Mouse (Mus musculus) midbrain, embryonic 10.5 days (tissue): ENCODE results near the gene Tmem59l. TPM values are rescaled to one million over a fixed set of nuclear protein-coding genes. Genes with fewer than 3 reads are reported as not detected.

ENCODE experiments used
- DNase-seq: peaks from one replicate; pipeline ENCODE4 v3.0.0-alpha.2; 2017; ENCODE audit warnings: low spot score
- H3K27ac ChIP-seq: fragments of 300-500 bp; sonication (generic); replicated peaks from 2 replicates; pipeline ENCODE4 v1.5.1; 2016; ENCODE audit warnings: mild to moderate bottlenecking
- H3K27me3 ChIP-seq: fragments of 300-500 bp; sonication (generic); 2 replicates; pipeline ENCODE4 v1.6.1; 2016; ENCODE audit warnings: low read depth, mild to moderate bottlenecking; ENCODE audit not compliant: poor library complexity, severe bottlenecking
- H3K36me3 ChIP-seq: fragments of 300-500 bp; sonication (generic); 2 replicates; pipeline ENCODE4 v1.6.1; 2016; ENCODE audit warnings: mild to moderate bottlenecking, moderate library complexity
- H3K4me1 ChIP-seq: fragments of 300-500 bp; sonication (generic); 2 replicates; pipeline ENCODE4 v1.6.1; 2016
- H3K4me3 ChIP-seq: fragments of 300-500 bp; sonication (generic); 2 replicates; pipeline ENCODE4 v1.5.1; 2016; ENCODE audit warnings: mild to moderate bottlenecking, moderate library complexity
- H3K9me3 ChIP-seq: fragments of 300-500 bp; sonication (generic); replicated peaks from 2 replicates; pipeline ENCODE4 v1.6.1; 2016; ENCODE audit warnings: mild to moderate bottlenecking
- WGBS: fragments of 180-500 bp; shearing (Covaris S2); methylation state at CpG from one replicate; pipeline ENCODE4 v1.1.7; 2016; 5-methylcytosine and 5-hydroxymethylcytosine counted together
- polyA plus RNA-seq: library from polyadenylated mRNA; unstranded; fragments of >200 nt; fragmentation: Nextera tagmentation; extraction: Ambion mirVana; gene quantifications from 2 replicates; pipeline ENCODE4 v1.2.1, GENCODE M21; 2016

The Tmem59l gene
- polyA plus RNA-seq, 1 experiment from 2014 or later, result 7.9 TPM

DNA sequence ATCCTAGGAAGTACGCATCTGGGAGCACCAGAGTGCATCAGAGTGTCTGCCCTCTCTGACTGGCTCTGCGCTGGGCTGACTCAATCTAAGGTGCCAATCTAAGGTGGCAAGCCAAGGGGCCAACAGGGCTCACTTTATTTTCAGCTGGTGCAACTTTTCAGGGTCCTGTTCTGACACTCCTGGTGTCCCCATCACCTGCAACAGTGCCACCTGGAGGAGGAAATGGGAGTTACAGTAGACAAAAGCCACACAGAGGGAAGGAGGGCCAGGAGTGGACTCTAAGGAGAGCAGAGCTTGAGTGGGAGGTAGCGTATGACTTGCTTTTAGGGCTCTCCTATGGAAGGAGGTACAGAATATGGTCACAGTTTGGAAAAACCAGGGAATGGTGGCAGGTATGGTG is 17.7 kb upstream of the Tmem59l start:
- Histone ChIP-seq H3K27ac (no peak overlapping the region), H3K4me3 (peak overlapping the region; percentile 81), H3K9me3 (no peaks in the 10 kb centered on the region), H3K4me1 (peaks cover 77% of the 10 kb centered on the region), H3K36me3 (peaks cover 40% of the 10 kb centered on the region), H3K27me3 (peaks cover 54% of the 10 kb centered on the region)
- WGBS, result 76% methylated on average over 3 of the region's 3 CpGs
- peak; percentile 78 for DNase-seq

DNA sequence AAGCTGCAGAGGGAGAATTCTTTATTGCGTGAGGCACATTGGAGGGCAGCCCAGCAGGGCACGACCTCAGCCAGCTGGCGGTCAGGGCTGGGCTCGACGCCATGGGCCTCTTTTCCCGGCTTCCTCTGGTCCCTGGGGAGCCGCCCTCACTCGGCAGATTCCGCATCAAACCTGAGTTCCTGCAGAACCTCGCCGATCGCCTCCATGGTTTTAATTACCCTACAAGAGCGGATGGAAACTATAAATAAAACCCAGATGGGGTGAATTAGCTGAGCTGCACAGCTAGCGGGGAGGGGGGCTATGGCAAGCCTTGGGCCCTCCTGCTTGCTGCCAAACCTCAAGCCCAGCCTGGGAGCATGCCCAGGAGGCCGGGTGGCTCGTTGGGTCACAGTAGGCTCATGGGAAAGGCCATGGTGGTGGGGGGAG is 17.1 kb upstream of the Tmem59l start:
- peaks cover 60% of the 10 kb centered on the region for H3K27me3 ChIP-seq
- H3K27ac ChIP-seq, result 0 out of 2 replicates have a peak overlapping the region, but pooled peaks have one; percentile 11
- H3K4me3 ChIP-seq, result peak overlapping the region; percentile 81; the same call in 1 of the 2 replicates
- 67% methylated on average over 16 of the region's 16 CpGs for WGBS
- H3K4me1 ChIP-seq, result peaks cover 77% of the 10 kb centered on the region
- H3K9me3 ChIP-seq, result no peaks in the 10 kb centered on the region
- DNase-seq, result peak; percentile 39
- H3K36me3 ChIP-seq, result peaks cover 39% of the 10 kb centered on the region

DNA sequence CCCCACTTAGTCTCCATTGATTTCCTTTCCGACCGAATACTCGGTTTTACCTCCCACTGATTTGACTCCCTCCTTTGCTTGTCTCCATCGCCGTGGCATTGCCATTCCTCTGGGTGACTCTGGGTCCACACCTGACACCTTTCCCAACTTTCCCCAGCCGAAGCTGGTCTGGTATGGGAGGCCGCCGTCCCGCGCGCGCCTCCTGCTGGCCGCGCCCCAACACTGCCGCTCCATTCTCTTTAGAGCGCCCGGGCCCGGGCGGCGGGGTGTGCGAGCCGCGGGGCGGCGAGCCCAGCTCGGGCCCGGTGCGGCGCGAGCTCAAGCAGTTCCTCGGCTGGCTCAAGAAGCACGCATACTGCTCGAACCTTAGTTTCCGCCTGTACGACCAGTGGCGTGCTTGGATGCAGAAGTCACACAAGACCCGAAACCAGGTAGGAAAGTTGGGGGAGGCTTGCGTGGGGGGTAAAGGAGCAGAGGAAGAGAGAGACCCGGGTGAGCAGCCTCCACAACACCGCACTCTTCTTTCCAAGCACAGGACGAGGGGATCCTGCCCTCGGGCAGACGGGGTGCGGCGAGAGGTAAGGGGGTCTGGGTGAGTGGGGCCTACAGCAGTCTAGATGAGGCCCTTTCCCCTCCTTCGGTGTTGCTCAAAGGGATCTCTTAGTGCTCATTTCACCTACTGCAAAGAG is 16.0 kb upstream of the Tmem59l start:
- Histone ChIP-seq H3K36me3 (peaks cover 28% of the 10 kb centered on the region), H3K9me3 (no peaks in the 10 kb centered on the region), H3K27me3 (peaks cover 71% of the 10 kb centered on the region), H3K27ac (no peak overlapping the region), H3K4me1 (peaks cover 70% of the 10 kb centered on the region), H3K4me3 (peak overlapping the region; percentile 20; the same call in 1 of the 2 replicates)
- peak; percentile 72 for DNase-seq
- 11% methylated on average over 46 of the region's 46 CpGs for WGBS

DNA sequence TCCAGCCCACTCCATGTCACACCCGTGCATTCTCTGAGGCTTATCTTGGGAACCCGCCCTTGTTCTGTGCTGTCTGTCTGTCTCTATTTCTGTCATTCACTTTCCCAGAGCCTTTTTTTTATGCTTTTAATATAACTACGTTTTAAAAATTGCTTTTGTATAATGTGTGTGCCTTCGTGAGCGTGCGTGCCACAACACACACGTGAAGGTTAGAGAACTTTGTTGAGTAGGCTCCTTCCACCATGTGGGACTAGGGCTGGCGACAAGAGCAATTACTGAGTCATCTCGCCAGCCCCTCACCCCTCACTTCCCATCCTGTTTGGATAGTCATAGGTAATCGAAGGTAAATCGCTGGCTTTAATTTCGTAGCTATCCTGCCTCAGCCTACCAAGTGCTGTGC is 15.4 kb upstream of the Tmem59l start:
- H3K4me1 ChIP-seq, result peaks cover 65% of the 10 kb centered on the region
- WGBS, result 29% methylated on average over 12 of the region's 12 CpGs

DNA sequence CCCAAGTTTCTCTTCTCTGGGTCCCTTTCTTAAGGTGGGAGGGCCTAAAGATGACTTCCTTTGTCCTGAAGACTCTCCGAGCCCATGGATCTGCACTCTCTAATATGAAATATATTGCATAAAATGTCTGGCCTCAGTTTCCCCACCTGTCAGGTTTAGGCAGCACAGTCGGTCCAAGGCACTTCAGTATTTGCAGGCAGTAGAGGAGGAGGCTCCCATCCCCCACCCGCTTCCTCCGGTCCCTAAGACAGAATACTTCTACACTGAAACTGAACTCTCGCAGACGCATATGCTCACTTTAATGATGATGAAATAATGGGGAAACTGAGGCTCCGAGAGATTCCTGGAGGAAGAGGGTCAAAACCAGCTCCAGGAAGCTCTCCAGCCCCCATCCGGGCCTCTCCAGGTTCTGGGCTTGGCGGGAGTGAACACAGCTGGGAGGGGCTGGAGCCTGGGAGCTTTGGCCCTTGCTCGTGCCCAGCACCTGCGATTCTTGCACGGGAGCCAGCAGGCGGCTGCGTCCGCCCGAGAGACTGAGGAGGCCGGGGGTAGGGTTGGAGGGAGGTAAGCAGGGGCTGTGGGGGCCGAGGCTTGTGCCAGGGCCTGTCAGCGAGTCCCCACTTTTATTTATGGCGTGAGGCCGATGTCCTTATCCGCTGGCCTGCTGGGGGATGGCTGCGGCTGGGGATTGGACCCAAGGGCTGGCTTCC is 14.8 kb upstream of the Tmem59l start:
- 12% methylated on average over 23 of the region's 23 CpGs for WGBS
- peaks cover 61% of the 10 kb centered on the region for H3K4me1 ChIP-seq
- H3K4me3 ChIP-seq, result peak overlapping the region; percentile 14; the same call in 1 of the 2 replicates
- H3K9me3 ChIP-seq, result no peaks in the 10 kb centered on the region
- peaks cover 83% of the 10 kb centered on the region for H3K27me3 ChIP-seq
- no peak overlapping the region for H3K27ac ChIP-seq
- peaks cover 16% of the 10 kb centered on the region for H3K36me3 ChIP-seq
- peak; percentile 27 for DNase-seq

More for the DNA sequence above, 15.4 kb upstream of the Tmem59l start:
- Histone ChIP-seq H3K9me3 (no peaks in the 10 kb centered on the region), H3K36me3 (peaks cover 22% of the 10 kb centered on the region), H3K27me3 (peaks cover 77% of the 10 kb centered on the region), H3K4me3 (peak overlapping the region; percentile 14; the same call in 1 of the 2 replicates), H3K27ac (no peak overlapping the region)
- no peak for DNase-seq

DNA sequence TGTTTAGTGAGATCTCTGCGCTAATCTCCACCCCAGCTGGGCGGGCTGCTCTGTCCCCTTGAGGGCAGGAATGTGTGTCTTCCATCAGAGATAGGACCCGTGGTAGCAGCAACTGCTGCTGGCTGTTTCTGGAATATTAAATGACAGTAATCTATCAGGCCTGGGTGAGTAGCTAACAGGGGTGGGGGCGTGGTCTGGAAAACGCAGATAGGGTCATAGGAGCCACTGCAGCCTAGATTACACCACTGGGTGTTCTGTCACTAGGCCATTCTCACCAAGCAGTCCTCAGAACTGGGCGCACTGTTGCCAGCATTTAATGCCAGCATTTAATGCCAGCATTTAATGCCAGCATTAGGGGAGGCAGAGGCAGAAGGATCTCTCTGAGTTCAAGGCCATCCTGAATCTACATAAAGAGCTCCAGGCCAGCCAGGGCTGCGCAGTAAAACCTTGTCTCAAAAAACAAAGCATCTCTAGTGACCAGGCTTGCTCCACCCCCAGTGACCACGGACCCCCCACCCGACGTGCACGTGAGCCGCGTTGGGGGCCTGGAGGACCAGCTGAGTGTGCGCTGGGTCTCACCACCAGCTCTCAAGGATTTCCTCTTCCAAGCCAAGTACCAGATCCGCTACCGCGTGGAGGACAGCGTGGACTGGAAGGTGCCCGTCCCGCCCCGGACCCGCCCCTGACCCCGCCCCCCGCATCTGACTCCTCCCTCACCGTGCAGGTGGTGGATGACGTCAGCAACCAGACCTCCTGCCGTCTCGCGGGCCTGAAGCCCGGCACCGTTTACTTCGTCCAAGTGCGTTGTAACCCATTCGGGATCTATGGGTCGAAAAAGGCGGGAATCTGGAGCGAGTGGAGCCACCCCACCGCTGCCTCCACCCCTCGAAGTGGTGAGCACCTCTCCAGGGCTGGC is 13.5 kb upstream of the Tmem59l start:
- peaks cover 96% of the 10 kb centered on the region for H3K27me3 ChIP-seq
- no peak for DNase-seq

DNA sequence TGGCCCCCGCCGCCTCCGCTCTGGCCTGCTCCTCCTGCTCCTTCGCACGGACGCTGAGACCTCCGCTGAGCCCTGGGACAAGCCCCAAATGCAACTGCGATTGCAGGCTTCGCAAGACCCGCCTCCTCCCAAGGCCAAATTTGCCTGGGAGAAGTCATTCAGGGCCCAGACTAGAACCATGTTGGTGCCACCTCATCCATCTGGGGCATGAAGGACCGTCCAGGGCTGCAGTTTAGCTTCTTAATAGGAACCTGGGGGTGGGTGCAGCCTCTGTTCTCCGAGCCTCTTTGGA is 8.6 kb upstream of the Tmem59l start:
- H3K27ac ChIP-seq, result no peak overlapping the region
- H3K9me3 ChIP-seq, result no peaks in the 10 kb centered on the region
- no peaks in the 10 kb centered on the region for H3K36me3 ChIP-seq
- no peak for DNase-seq
- H3K4me1 ChIP-seq, result peaks cover 59% of the 10 kb centered on the region
- H3K27me3 ChIP-seq, result peaks cover 100% of the 10 kb centered on the region
- peak overlapping the region; percentile 28 for H3K4me3 ChIP-seq
- 5% methylated on average over 12 of the region's 12 CpGs for WGBS

More for the DNA sequence above, 13.5 kb upstream of the Tmem59l start:
- H3K36me3 ChIP-seq, result peaks cover 15% of the 10 kb centered on the region
- H3K27ac ChIP-seq, result no peak overlapping the region
- peaks cover 53% of the 10 kb centered on the region for H3K4me1 ChIP-seq
- 7% methylated on average over 39 of the region's 39 CpGs for WGBS
- H3K4me3 ChIP-seq, result peak overlapping the region; percentile 36
- no peaks in the 10 kb centered on the region for H3K9me3 ChIP-seq

DNA sequence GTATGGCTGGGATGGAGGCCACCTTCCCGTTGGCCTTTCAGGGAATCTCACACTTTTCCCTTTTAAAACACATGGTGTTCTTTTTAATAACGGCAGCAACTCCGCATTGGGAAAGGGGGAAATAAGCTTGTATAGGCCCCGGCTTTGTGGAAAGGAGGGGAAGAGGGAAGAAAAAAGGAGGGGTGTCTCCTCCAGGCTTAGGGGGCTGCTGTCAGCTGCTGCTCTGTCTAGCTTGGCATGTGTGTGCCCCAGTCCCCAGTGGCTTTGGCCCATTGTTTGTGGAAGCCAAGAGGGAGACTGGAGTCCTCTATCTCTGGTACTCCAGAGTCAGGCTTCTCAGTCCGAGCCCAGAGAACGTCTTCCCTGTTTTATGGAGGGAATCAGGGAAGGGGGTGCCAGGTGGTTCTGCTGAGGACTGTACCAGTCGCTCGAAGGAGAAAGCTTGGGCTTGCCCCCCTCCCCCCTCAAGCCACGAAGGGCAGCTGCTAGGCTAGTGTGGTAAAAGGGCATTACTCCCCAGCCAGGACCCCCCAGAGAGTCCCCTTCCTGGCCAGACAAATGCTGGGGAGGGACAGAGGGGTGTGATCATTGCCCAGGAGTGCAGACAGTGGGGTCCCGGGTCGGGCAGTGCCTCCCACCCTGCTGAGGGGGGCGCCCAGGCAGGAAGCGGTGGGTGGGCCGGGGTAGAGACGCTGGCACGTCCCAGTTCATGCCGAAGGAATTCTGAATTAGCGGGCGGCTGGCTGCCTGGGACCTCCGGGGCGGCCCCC is 8.0 kb upstream of the Tmem59l start:
- no peak overlapping the region for H3K27ac ChIP-seq
- DNase-seq, result peak; percentile 40
- H3K9me3 ChIP-seq, result no peaks in the 10 kb centered on the region
- H3K36me3 ChIP-seq, result no peaks in the 10 kb centered on the region
- peaks cover 100% of the 10 kb centered on the region for H3K27me3 ChIP-seq
- peaks cover 63% of the 10 kb centered on the region for H3K4me1 ChIP-seq
- H3K4me3 ChIP-seq, result peak overlapping the region; percentile 28
- 2% methylated on average over 21 of the region's 21 CpGs for WGBS

DNA sequence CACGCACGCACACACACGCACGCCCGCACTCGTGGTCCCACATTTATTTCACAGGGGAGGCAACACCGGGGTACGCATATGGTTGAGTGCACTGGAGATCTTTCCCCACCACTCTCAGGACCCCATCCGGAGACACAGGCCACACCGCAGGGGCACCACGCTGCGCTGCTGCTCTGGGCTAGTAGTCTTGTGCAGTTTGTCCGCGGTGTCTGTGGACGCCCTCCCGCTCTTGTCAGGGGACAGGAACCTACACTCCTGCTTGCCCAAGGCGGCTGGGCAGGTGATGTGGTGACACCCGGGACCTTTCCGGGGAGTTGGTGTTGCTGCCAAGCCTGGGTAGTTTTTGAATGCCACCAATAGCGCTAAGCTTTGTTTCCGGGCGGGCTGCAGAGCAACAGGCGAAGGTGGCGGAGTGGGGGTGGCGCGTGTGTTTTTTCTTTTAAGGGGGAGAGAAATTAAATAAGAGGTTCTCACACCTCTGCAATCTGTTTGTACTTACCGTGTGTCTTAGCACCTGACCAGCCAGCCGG is 7.3 kb upstream of the Tmem59l start:
- peaks cover 100% of the 10 kb centered on the region for H3K27me3 ChIP-seq
- peaks cover 66% of the 10 kb centered on the region for H3K4me1 ChIP-seq
- peak; percentile 38 for DNase-seq
- peak overlapping the region; percentile 50 for H3K4me3 ChIP-seq
- H3K36me3 ChIP-seq, result no peaks in the 10 kb centered on the region
- no peak overlapping the region for H3K27ac ChIP-seq
- WGBS, result 2% methylated on average over 28 of the region's 28 CpGs
- no peaks in the 10 kb centered on the region for H3K9me3 ChIP-seq

DNA sequence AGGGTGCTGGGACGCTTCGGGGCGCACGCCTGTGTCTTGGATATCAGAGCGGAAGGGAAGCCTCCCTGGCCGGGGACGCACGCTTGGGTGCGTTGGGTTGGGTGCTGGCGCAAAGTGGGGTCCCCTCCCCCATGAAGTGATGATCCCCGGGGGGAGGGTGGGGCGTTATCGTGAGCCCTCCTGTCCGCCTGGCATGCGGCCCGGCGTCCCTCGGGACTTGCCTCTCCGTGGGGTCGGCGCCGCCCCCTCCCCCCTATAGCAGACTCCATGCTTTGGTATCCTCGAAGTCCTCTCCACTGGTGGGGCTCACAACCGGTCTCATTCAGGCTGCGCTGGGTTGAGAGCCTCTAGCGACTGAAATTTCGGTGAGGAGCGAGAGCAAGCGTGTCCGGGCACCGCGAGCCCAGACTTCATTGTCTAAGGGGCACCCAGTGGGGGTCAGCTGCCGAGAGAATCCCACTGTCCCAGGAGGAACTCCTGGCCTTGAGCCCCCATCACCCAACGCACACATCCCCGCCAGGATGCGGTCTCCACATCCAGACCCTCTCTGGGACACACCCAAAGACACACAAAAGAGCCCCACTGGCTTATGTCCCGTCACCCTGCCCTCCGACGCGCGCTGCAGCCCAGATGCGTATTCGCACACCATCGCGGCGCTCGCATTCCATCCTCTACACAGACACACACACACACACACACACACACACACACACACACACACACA is 6.7 kb upstream of the Tmem59l start:
- no peaks in the 10 kb centered on the region for H3K9me3 ChIP-seq
- 0 out of 2 replicates have a peak overlapping the region, but pooled peaks have one; percentile 28 for H3K27ac ChIP-seq
- H3K4me1 ChIP-seq, result peaks cover 73% of the 10 kb centered on the region
- H3K27me3 ChIP-seq, result peaks cover 100% of the 10 kb centered on the region
- peak; percentile 42 for DNase-seq
- 1% methylated on average over 47 of the region's 47 CpGs for WGBS
- no peaks in the 10 kb centered on the region for H3K36me3 ChIP-seq
- H3K4me3 ChIP-seq, result peak overlapping the region; percentile 50
